Mouse (Mus musculus): ENCODE measurements at regions not wholly inside any gene's neighbourhood (a gene's known extent, or its start where the extent isn't known, plus 50 kb on each side); places are given as distances from the start of the nearest gene placed in this dataset.
"Not testable (repeated sequence)": the region's sequence is repeated elsewhere in the genome, so short reads cannot be mapped to it uniquely, and the experiment has no call there.

DNA sequence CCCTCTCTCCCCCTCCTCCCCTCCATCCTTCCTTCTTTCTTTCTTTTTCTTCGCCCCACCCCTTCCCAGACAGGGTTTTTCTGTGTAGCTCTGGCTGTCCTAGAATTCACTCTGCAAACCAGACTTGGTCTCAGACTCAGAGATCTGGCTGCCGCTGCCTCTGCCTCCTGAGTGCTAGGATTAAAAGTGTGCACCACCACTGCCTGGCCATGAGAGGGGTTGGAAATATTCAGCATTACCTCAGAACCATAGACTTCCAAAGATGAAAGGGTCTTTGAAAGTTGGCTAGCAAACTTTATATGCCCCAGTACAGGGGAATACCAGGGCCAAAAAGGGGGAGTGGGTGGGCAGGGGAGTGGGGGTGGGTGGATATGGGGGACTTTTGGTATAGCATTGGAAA lies 122.7 kb upstream of the Pfn2 start:
- DNase-seq: not testable (repeated sequence)

DNA sequence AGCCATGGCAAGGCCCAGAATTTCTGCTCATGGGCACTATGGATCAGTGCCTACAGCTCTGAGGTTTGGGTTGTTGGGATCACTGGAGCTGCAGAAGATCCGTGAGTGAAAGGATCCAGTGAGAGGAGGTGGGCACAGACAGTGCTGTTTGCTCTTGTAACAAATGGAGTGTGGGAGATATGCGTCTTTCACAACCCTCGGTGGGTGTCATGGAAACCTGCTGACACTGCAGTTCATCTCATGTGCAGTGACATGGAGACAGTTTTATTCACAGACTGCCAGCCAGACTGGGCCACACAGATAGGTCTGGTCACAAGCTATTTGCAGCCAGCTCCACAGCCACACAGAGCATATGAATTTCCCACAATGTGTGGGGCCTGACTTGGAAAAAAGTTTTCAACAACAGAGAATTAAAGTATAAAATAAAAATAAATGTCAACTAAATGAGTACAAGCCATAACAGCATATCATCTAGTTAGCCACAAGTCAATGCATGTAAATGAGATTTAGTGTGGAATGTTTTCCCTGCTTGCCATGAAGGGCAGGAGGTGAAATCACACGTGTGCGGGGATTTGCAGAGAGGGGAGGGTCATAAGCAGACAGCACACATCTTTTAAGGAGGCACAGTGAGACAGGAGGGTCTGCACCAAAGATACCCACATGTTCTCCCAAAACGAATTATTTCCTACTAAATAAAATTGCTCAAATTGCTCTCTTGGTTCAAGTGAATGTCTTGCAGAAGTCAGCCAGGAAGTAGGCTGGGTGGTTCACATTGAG lies 124.8 kb upstream of the Pfn2 start:
- peak; percentile 32 for DNase-seq

DNA sequence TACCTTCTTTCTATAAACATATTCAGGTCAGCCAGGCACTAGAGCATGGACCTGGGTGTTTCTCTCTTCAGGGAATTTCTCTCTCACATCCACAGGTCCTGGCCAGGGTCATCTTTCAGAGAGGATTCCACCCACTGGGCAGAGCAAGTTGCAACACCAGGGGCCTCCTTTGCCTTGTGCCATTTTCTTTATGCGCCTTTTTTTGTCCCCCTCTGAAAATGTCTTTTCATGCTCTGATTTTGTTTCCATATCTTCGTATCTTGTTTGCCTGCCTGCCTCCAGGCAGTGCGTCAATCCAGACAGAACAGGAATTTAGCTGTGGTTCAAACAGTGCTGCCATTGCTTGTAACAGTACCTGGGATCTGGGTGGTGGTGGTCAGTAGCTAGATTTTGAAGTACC lies 125.7 kb upstream of the Pfn2 start:
- DNase-seq: no peak

DNA sequence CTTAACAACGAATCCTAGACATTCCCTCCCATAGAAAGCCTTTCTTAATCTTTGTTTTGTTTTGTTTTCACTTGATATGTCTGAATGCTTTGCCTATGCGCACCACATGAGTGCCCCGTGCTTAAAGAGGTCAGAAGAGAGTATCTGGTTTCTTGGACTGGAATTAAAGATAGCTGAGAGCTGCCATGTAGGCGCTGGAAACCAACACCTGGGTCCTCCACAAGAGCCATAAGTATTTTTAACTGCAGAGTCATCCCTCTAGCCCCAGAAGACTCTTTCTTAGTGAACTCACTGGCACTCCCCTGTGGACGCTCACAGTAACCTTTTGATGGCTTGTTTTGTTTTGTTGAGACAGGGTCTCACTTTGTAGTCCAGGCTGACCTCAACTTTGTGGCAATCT lies 127.5 kb upstream of the Pfn2 start:
- DNase-seq: no peak

DNA sequence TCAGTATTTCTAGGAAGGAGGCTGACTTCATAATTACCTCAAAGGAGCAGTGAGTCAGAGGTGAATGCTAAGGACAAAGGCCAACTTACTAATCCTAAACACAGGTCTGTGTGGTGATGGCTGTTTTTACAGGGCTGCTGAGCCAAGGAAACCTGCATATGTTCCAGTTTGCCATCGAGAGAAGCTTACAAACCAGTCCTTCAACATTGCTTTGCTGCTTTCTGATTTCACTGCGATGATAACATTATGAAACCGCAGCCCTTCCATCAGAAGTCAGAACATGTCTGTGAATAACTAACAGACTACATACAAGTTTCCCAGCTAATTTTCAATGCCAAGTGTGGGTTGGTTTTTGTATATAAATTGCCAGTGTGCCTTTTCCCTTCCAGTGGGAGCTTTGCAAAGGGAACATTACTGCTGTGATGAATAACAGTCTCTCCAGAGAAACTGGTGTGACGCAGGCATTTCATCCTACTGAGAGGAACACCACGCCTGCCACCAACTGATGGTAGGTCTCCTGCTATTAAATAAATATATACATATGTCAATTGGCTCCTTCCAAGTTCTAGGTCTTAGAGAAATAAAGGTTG lies 128.9 kb upstream of the Pfn2 start:
- no peak for DNase-seq

DNA sequence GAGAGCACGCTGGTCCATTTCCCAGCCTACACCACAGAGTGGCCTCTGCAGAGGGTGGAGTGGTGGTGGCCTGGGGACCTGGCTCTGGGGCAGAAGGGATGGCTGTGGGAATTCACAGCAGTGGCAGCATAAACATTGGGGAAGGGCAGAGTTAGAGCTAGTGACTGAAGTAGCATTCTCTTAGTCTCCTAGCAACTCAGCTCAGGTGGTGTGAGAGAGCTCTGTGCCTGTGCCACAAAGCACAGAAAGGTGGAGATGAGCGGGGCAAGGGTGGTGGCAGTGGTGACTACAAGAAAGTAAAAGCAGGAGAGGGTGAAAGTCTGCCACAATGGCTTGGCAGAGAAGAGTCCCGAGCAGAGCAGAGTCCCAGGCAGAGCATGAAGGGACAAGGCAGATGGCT lies 140.3 kb upstream of the Pfn2 start:
- DNase-seq: no peak

DNA sequence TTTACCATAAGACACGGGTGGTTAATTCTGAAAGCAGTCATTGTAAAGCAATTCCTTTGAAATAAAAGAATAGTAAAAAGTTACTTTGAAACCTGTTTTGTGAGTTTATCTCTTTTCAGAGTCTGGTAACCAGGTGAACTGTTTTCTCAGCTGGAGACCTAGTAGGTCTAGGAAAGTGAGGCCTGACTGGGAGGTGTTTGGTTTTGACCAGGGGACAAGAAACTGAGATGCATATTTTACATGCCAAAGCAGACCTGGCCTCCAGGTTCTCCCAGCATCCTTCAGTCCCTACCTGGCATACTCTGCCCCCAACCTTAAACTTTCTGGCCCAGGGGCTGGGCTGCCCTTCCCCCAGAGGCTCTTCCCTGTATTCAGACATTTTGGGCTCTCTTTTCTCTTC lies 142.9 kb upstream of the Pfn2 start:
- no peak for DNase-seq

DNA sequence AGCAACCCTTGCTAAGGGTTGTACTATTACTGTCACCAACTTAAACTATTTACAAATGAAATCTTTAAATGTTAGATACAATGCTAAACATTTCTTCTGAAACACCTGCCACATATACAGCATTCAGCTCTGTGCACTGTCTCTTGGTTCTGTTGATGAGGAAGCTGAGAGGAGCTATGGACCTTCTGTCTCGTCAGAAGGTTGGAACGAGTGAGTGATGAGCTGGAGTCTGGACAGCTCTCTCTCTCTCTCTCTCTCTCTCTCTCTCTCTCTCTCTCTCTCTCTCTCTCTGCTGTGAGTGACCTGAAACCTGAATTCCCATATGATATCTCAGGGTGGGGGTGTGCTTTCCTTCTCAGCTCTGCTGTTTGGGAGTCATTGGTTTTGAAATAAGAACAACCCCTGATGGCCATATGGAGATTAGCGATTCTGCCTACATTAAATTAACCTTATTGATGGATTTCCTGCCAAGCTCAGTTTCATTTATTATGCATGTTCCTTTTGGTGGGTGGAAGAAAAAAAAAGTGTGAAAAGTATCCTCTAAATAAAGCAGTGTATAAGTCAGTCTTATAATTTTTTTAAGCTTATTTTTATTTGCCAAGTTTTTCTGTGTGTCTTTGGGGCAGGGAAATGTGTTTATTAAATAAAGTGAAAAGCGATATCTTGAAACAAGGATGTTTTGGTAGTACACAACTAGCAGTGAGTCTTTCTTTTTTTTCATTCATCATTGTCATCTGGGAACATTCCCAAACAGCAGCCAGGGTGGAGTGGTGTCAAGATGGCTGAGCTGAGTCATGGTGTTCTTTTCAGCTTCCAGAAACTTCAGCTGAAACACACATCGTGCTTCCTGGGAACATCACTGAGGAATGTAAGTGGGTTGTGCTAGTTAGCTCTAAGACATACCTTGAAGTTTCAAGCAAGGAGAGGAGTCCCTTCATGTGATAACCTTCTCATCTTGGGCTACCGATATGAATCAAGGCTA lies 150.5 kb upstream of the Pfn2 start:
- DNase-seq: no peak

DNA sequence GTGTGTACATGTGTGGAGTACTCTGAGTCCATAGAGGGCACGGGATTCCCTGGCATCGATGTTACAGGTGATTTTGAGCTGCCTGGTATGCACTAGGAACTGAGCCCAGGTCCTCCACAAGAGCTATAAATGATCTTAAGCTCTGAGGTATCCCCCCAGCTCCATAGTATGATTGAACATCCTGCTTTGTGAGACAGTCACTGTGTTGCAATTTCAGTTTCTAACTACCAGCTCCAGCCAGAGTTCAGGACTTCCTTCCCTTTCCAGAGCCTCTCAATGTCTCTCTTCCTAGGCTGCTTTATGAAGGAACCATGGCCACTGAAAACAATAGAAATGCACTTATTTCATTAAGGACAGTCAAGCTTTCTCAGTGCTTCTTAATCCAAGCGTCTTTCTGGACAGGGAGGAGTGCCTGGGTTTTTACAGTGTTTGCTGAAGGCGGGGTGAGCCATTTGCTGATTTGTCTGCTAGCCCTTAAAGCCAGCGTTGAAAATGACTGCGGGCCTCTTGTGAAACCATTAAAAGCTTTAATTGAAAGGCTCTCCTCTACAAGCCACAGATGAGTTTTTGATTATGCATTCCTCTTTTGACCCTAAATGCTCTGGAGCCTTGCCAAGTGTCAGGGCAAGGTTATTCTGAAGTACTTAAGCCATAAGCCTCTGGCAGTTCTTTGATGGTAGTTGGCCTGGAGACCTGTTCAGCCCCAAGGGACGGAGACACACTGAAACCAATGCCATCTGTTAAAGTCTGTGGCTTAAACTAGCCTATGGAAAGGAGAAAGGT lies 155.1 kb upstream of the Pfn2 start:
- DNase-seq: peak; percentile 77

DNA sequence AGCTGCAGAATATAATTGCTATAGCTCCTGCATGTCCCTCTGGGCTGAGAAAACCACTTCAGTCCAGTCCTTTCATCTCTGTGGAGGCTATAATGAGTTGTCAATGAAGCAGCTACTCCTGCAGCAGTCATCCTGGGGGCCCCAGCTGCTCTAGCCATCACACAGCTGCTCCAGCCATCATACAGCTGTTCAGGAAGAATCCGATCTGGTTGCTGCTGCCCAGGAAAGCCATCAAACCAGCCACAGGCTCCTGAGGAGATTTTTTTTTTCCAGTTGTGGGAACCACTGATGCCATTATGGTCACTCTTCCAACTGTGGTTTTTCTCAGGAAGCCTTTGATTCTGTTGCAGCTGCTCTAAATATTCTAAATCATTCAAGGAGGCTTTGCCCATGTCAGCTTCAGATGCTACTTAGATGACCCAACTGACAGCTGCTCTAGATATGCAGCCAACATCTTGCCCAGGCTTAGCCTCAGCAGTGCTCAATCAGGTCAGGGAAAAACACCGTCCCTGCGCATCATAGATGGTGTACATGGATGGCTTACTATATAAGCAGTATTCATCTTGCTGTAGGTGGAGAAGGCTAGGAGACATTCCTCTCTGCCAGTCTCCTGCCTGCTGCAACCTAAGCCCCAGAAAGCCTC lies 177.0 kb upstream of the Pfn2 start:
- peak; percentile 38 for DNase-seq

DNA sequence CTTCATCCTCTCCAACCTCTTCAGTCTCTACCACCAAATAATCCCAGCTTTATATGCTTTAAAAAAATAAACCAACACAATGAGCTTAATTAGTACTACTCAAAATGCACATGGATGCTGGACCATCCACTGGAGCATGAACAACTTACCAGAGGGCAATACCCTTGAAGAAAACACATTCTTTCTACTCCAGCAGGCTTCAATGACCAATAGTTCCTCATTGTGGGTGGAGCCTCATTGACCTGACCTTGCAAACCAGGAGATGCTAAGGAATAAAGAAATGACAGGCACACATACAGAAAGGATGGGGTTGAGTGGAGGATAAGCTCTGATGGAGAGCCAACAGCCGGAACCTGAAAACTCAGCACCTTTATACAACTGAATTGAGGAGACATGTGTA lies 201.7 kb upstream of the Pfn2 start:
- no peak for DNase-seq

DNA sequence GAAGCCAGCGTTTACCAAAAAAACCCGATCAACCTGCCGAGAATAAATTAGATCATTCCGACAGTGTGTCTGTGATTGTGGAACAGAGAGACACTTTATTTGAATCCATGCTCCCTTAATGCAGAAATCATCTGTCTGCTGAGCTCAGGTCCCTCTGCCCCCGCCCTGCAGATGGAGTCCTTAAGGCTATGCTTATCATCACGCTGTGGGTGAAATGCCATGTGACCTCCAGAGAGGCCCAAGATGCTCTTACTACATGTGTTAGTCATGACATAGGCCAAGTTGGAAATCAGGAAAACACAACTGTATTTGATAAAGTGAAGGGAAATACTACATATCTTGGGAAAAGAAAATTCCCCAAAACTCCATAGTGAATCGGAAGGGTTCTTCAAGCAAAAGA lies 206.8 kb upstream of the Pfn2 start:
- DNase-seq: no peak

DNA sequence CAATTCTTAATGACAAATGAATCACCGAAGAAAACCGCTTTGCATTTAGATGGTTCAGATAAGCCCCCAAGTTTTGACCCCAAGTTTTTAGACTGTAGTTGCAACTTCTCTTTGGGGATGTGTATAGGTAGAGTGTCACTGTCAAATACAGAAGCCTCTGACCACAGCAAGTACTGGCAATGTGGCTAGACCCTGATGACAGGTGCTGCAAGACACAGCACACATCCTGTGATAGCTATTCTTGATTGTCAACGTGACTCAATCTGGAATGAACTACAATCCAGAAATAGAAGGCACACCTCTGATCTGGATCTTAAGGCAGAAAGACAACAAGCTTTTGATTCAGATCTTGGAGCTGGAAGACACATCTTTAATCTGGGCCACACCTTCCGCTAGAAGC lies 207.3 kb upstream of the Pfn2 start:
- no peak for DNase-seq

DNA sequence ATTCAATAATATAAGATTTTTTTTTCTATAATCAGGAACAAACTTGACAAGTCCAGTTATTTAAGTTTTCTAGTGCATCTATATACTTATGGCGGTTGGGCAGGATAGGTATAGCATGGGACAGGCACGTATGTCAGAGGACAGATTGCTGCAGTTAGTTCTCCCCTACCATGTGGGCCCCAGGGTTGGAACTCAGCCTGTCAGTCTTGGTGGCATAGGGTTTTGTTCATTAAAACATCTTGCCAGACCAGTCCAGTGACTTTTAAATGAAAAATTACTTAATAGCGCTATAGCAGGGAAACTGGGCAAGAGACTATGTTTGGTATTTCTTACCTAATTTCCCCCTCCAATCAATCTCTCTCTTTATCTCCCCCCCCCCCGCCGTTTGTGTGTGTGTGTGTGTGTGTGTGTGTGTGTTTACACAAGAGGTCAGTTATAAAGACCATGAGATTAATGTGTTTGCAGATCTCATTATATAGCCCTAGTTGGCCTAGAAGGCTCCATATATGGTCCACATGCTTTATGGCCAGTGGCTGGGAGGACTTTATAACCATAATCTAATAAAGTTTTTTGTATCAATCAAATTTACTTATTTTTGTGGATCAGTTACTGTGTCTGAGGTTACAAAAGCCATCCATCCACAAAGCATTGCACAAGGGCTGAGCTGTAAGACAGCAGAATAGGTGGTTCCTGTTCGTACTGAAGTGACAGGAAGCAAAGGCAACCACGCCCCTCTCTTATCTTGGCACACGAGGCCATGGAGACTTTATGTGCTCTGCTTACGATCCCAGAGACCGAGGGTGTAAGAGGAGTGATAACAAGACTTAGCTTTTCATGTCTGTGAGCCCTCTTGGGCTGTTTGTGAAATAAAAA lies 208.5 kb upstream of the Pfn2 start:
- DNase-seq: no peak

DNA sequence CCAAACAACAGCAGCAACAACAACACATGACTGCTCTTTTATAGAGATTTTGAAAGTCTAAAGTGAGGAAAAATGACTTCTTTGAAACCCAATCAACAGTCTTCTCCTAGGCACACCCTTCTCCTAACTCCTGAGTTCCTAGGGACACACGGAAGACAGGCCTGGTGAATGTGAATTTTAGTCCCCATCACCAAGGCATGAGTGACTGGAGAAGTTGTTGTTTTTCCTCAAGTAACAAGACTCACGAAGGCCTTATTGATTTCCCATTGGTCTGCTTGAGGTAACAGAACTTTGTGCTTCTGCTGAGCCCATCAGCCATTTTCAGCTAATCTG lies 209.2 kb upstream of the Pfn2 start:
- DNase-seq: no peak

DNA sequence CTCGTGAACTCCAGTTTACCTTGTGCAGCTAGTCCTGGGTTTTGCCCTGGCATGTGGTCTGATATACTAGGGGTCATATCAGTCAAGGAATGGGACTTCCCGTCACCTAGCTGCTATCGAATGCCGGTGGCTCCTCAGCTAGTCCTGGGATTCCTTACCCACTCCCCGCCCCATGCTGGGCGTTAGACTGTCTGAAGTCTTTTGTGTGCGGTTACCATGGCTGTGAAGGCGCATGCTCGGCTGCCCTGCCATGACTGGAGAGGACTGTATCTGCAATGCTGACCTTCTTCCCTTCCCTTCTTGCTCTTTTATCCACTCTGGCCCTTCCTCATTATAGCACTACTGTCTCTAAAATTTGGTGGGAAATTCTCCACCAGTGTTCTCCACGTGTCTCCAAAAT lies 210.3 kb upstream of the Pfn2 start:
- peak; percentile 57 for DNase-seq

DNA sequence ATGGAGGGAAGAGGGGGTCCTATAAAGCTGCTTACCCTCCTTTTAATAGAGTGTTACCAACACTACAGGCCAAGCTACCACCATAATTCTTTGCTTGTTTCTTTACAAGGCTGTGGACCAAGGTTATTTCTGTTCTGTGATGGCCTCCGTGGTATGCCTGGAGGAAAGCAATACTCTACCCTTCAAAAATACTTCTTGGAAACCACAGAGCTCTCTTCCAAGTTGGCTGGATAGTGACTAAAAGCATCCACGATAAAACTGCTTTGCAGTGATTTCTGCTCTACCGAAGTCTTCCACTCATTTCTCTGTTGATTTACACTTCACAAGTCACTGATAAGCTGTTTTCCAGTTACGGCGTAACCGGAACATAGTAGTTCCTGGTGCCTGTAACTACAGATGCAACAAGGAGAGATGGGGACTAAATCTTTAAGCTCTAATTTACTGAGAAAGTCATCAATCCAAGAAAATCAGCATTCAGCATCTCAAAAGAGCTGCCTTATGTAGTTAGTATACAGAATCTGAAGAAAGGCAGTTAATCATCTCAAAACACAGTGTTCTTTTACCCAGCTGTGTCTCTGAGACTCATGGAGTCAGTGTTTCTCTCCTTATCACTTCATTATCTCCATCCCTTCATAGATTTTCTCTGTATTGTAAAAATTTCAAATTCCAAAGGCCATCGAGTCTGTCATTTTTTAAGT lies 216.1 kb upstream of the Pfn2 start:
- no peak for DNase-seq

DNA sequence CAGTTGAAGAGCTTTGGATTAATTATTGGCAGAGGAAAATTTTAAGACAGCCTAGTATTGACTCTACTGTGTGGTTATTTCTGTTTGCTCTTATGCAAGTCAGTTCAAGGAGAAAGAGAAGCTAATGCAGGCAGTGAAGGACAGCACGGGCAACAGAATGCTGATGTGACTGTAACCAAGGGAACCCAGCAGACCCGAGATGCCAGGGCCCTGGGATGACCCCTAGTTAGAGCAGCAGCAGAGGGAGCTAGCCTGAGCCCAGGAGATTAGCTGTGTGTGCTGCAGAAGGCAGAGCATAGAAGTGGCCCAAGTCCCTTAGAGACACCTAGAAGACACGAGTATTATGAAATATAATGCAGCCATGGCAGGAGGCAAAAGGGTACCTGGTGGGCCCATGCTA lies 223.7 kb upstream of the Pfn2 start:
- DNase-seq: peak; percentile 14

DNA sequence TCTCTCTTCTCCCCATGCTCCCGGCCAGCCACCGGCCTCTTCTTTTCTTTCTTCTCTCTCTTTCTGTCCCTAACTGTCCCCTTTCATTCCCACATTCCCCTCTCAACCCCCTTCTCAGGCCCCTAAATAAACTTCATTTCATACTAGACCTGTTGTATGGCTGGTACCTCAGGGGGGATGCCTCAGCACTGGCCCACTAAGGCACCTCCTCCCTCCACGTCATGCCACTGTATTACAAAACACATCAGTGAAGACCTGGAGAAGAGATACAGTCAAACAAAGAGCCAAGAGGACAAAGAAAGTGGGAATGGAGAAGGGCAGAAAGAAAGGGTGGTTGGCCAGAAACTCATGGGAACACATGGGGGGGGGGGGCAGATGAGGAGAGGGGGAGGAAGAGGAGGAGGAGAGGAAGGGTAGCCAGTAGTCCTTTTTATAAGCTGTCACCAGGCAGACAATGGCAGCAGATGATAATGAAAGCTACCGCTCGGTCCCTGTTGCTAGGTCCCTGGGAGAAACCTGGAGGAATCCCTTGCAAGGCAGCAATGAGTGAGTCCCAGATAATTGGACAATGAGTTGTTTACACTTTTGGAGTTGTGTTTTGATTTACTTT lies 224.5 kb upstream of the Pfn2 start:
- peak; percentile 36 for DNase-seq

Data from embryo, embryonic 11 days (tissue).